Mouse (Mus musculus): Measurements from ENCODE around the gene Ccr4. TPM values are rescaled to one million over a fixed set of nuclear protein-coding genes. Genes with fewer than 3 reads are reported as not detected.
A peak's percentile ranks its signal among the peaks of the same experiment; 100 is the strongest.
"Not testable (repeated sequence)": the region's sequence is repeated elsewhere in the genome, so short reads cannot be mapped to it uniquely, and the experiment has no call there.

Ccr4 gene
- total RNA-seq, 2 experiments from 2014 or later = not detected

DNA sequence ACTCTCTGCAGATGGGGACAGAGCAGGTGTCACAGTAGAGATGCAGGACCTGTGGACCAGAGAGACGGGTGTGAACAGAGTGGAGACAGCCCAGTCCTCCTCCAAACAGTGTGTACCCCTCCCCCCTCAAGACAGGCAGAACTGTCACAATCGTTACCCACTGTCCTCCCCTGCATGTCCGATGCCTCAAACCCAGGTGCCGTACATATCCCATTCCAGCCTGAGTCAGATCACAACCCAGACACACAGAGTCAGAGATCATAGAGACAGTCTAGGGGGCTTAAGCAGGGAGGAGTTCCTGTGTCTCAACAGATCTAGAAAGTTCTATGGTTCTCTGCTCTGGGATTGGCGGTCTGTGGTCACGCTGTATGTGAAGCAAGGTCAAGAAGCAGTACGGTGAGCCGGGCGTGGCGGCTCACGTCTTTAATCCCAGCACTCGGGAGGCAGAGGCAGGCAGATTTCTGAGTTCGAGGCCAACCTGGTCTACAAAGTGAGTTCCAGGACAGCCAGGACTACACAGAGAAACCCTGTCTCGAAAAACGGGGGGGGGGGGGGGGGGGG, 20.4 kb upstream of the Ccr4 start:
- intact Hi-C loops (cut with DNase I) = no loop called here
- no peak for DNase-seq (ENCODE audit: low spot score in 2 of 2)

DNA sequence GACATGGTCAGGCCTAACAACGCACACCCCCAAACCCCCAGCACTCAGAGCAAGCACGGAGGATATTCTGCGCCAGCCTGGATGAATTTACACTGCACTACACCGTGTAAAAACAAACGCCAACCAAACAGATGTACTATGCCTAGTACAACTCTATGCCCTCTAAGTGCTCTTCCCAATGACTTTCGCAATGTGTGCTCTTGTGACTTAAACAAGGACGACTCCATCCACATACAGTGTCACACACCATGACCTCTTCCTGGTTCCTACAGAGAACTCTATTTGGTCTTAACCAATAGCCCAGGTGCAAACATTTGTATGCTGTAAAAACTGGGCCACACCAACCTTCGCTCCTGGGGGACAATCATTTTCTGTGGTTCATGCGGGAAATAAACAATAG, 17.8 kb upstream of the Ccr4 start:
- no peak for DNase-seq (ENCODE audit: low spot score in 2 of 2)
- intact Hi-C loops (cut with DNase I) = no loop called here

DNA sequence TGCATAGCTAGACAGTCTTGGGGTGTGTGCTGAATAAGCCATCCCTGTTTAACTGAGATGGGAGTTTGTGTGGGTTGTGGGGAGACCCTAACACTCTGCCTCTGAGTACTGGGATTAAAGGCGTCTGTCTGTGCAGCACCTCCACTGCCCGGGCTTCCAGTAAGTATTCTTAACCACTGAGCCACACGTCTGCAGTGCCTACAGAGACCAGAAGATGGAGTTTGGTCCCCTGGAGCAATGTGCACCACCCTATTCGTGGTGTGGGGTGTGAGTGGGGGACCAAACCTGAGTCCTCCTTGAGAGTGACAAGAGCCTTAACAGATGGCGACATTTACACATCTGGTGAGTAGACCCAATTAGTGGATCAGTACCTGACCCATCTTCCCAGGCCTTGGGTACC, 17.3 kb upstream of the Ccr4 start:
- intact Hi-C loops (cut with DNase I) = no loop called here
- no peak for DNase-seq (ENCODE audit: low spot score in 2 of 2)

DNA sequence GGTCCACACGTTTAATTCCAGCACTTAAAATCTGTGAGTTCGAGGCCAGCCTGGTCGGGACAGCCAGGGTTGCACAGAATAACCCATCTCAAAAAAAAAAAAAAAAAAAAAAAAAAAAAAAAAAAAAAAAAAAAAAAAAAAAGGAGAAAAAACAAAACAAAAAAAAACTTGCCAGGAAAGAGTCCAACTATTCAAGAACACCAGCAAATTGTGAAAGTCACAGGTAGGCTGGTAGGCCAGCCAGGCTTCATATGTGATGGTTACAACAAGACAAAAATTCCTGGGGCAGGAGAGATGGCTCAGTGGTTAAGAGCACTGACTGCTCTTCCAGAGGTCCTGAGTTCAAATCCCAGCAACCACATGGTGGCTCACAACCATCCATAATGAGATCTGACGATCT, 15.8 kb upstream of the Ccr4 start:
- intact Hi-C loops (cut with DNase I); DNase-seq (ENCODE audit: low spot score in 2 of 2): not testable (repeated sequence)

DNA sequence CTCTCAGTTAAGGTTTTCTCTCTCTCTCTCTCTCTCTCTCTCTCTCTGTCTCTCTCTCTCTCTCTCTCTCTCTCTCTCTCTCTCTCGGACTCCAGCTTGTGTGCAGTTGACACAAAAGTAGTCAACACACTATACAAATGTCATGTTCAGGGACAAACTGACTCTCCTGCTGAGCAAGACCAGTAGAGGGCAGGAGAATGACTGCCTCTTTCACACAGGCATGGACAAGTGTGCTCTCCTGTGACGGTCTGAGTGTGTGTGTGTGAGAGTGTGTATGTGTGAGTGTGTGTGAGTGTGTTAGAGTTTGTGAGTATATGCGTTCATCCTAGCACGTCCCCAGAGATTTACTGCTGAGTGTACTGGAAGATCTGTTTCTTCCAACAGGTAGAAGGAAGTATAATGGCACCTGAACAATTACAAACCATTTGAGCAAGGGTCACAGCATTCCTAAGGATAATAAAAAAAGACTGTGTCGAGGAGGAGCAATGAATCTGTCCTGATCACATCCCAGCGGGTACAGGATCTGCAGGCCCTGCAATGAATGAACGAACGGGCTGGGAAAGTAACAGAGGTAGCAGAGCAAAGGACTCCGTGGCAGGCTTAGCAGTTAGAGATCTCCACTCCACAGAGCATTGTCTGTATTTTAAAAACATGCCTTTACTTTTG, 14.2 kb upstream of the Ccr4 start:
- intact Hi-C loops (cut with DNase I) = no loop called here
- DNase-seq (ENCODE audit: low spot score in 2 of 2) = no peak

DNA sequence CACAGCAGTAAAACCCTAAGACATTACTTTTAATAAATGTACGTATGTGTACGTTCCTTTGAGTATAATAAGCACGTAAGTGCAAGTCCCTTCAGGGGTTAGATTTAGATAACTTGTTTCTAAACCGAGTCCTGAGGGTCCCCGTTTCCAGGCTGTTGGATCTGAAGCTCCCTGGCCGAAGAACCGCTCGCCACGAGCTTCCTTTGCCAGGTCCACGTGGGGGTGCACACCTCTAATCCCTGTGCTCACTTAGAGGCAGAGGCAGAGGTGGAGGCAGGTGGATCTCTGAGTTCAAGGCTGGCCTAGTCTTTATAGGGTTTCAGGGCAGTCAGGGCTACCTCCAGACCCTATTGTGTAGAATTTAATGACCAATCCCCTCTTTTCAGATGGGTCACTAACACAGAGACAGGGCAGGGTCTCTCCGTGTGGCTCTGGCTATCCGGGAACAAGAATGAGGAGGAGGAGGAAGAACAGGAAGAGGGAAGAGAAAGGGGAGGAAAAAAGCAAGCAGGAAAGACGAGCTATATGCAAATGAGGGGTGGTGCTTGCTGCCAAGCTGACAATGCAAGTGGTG, 13.3 kb upstream of the Ccr4 start:
- intact Hi-C loops (cut with DNase I) = no loop called here
- no peak for DNase-seq (ENCODE audit: low spot score in 2 of 2)

DNA sequence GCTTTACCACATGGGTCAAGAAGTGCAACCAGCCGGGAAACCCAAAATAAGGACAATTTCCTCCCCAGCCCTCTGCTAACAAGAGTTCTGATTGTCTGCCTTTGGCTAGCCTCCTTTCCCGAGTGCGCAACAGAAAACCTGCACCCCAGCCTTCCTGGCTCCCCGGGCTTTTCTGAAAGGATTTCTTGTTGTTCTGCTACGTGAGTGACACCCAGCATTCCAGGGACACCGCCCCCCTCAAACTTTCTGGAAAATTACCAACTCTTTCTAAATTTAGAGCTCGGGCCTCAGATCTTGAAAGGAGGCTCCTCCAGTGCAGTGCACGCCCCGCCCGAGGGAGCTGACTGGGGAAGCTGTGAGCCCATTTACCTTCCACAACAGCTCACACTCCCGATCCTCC, 10.6 kb upstream of the Ccr4 start, which contains the start of gene C130032M10Rik:
TSS of gene C130032M10Rik (plus strand) at position 334 of the 400 bp plus-strand sequence.
- intact Hi-C loops (cut with DNase I) = no loop called here
- no peak for DNase-seq (ENCODE audit: low spot score in 2 of 2)

DNA sequence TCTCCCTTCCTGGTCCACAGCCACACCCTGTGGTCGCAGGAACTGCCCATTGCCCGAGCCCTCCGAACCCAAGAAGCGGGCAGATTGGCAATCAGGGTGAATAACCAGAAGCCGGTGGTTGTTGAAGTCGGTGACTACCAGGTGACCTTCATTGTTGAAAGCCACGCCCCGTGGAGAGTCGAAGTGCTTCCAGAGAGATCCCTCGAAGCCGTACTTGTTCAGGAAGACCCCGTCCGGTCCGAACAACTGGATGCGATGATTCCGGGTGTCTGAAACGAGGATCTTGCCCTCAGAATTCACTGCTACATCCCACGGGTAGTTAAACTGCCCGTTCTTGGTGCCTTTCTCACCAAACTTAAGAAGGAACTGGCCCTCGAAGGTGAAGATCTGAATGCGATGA, 8.1 kb upstream of the Ccr4 start:
- intact Hi-C loops (cut with DNase I) = no loop called here

DNA sequence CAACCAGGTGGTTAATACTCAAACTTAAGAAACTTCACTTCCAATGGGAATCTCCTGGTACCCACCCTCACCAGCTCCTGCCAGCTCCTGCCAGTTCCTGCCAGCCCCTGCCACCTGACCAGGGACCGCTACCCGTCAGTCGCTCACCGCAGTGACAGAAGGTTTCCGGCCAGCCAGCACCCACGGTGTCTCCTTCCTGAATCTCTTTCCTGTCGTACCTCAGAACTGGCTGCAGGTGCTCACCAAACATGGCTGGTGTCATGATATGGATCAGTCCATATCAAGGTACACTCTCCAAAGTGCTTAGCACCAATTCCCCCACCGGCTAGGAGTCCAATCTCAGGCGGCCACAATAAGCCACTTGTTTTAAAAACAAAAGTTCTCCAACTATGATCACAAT, 5.1 kb upstream of the Ccr4 start:
- DNase-seq (ENCODE audit: low spot score in 2 of 2) = no peak
- intact Hi-C loops (cut with DNase I) = no loop called here

More for the DNA sequence above, 8.1 kb upstream of the Ccr4 start:
- DNase-seq (ENCODE audit: low spot score in 2 of 2) = no peak

DNA sequence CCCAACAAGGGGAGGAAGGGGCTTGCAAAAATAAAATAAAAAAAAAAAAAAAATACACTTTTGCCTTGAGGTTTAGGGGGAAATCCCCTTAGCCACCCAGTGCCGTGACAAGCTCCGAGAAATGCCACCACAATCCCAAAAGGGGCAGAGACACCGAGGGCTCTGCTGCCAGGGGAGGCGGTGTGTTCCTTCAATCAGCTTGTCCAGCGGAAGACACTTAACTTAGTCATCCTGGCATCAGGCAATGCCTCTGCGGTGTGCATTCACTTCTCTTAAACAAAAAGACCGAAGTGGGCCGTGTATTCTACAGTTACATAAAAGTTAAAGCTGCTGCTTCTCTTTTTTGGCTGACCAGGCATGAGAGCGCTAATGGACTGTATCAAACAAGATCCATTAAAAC, 2.7 kb upstream of the Ccr4 start:
- intact Hi-C loops (cut with DNase I) = no loop called here
- no peak for DNase-seq (ENCODE audit: low spot score in 2 of 2)

DNA sequence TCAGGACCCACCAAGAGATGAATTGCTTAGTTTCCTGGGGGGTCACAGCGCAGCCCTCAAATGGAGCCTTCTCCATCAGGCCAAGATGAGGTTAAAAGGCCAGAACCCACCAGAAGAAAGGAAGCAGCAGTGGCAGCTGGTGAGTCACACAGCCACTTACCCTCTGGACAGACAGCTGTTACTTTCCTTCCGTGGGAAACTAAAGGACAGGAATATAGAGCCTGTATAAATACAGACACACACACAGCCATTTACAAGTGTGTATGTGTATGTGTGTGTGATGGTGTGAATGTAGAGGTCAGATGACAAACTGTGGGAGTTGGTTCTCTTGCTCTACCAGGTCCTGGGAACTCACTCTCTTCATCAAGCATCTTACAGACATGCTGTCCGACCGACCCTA, 1.8 kb upstream of the Ccr4 start:
- intact Hi-C loops (cut with DNase I) = no loop called here

DNA sequence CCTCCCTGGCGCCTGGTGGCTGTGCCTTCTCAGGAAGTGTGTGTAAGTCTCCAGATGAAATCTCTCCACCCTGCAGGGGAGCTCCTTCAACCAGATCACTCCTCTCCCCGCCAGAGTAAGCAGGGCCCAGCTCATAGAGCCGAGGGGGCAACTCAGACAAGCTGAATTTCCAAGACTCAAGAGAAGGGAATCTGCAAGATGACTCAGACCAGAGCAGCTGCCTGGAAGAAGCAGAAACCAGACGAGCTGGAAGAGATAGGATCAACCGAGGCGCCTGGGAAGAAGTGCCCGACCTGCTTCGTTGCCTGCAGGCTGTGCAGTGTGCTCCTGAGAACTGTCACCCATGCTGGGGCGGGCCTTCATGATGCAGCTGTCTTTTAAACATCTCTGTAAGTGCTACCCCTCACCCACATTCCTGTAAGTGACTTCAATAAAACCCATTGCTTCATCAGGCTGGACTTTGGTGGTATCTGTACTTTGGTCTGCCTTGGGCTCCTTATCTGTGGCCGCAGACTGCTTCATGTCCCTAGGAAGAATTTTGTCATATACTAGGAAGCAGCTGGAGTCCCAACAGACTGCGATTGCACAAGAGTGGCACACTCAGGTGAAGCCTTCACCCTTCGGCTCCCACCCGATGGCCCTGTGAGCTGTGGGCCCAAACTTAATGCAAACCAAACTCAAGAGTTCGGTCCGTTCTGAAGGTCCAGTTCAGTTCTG, 1.8 kb downstream of the Ccr4 start:
- intact Hi-C loops (cut with DNase I) = no loop called here
- DNase-seq (ENCODE audit: low spot score in 2 of 2) = no peak

More for the DNA sequence above, 1.8 kb upstream of the Ccr4 start:
- DNase-seq (ENCODE audit: low spot score in 2 of 2) = no peak

DNA sequence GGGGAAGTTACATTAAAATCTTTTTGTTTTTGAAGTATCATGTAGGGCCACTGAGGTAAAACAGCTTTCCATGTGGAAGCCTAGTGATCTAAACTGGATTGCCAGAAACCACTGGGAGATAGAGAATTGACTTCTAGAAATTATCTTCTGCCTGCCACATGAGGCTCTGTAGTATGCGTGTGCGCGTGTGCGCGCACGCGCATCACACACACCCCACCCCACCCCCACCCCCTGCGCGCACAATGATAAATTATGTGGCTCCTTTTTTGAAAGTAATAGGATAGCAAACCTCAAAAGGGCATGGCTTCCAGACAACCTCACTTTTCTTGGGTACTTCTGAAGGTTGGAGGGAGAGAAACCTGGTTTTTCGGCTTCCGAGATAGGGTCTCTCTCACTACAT, 2.8 kb downstream of the Ccr4 start:
- no peak for DNase-seq (ENCODE audit: low spot score in 2 of 2)
- intact Hi-C loops (cut with DNase I) = no loop called here

DNA sequence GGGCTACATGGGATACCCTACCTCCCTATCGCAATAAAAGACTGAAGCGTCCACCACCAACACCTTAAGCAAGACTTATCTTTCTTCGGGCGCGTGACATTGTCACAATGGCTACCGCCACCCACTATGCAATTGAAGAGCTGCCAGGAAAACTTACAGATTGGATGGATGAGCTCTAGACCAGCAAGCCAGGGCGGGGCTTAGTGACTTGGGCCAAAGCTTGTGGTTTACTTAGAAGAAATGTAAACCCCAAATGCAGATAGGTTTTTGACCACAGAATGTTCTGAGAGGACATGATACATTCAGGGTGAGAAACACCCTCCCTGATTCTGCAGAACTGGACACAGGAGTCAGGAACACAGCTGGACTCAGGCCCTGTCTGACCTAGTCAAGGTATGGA, 3.6 kb downstream of the Ccr4 start:
- intact Hi-C loops (cut with DNase I) = no loop called here

DNA sequence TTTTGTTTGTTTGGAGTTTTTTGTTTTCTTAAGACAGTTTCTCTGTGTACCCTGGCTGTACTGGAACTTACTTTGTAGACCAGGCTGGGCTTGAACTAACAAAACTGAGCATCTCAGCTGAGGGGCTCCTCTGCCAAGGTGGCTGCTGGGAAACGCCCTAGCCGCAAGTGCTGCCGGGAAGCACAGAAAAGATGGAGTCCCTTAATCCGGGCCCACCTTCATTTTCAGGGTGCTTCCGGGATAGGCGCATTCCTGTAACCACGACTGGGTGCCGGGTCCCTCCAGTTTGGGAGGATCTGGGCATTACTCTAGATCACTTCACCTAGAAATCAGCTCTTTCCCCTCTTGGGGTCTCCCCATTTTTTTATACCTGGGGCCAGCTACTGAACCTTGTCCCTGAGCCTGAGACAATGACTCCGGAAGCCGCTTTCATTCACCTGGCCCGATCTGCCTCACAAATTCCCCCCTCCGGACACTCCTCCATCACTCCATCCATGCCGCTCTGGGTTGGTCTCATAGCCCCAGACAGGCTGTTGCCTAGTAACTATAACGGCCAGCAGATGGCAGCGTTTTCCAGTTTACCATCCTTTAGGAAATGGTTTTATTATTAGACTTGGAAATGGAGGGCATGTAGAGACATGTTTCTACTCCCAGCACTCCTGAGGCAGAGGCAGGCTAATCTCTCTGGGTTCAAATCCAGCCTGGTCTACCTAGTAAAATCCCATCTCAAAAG, 4.8 kb downstream of the Ccr4 start:
- peak; percentile 23 to 32 for DNase-seq (ENCODE audit: low spot score in 2 of 2)
- intact Hi-C loops (cut with DNase I) = loop anchor here (1.0 to 5.0 kb wide), 2 partner anchors 81 to 88 kb away; no protein-coding TSS in a partner anchor

More for the DNA sequence above, 3.6 kb downstream of the Ccr4 start:
- no peak for DNase-seq (ENCODE audit: low spot score in 2 of 2)

DNA sequence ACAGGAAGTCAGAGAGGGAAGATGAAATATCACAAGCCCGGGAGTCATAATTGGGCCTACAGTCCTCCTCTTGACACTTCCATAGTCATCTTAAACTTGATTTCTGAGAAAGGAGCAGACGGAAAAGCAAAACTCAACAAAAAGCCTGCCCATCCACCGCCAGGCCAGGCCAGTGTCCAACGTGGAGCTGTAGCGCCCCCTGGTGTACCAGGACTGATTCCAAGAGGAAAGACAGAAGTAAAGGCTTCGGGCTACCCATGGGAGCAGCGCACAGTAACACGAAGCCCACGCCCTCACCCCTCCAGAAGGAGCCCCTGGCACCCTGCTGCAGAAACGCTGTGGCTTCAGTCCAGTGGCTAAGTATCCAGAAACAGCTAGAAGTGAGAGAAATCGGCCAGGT, 6.5 kb downstream of the Ccr4 start:
- peak; percentile 62 to 77 for DNase-seq (ENCODE audit: low spot score in 2 of 2)
- intact Hi-C loops (cut with DNase I) = loop anchor here (5.0 kb wide), 1 partner anchor 86 kb away; no protein-coding TSS in a partner anchor

DNA sequence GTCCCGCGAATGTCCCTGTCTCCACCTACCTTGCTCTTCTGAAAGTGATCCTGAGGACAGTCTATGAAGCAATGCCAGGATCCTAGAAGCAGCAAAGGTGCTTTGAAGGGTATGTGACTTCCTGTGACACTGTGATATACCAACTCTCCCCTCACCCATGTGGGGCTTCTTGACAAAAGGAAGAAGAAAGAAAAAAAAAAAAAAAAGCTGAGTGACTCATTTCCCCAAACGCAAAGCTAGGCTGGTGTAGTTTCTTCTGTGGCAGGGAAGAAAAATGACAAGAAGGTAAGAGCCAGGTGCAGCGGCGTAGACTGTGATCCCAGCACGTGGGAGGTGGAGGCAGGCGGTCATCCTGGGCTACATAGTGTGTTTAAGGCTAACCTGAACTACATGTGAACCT, 8.2 kb downstream of the Ccr4 start:
- intact Hi-C loops (cut with DNase I) = loop anchor here (5.0 kb wide), 1 partner anchor 84 kb away; no protein-coding TSS in a partner anchor
- no peak for DNase-seq (ENCODE audit: low spot score in 2 of 2)

DNA sequence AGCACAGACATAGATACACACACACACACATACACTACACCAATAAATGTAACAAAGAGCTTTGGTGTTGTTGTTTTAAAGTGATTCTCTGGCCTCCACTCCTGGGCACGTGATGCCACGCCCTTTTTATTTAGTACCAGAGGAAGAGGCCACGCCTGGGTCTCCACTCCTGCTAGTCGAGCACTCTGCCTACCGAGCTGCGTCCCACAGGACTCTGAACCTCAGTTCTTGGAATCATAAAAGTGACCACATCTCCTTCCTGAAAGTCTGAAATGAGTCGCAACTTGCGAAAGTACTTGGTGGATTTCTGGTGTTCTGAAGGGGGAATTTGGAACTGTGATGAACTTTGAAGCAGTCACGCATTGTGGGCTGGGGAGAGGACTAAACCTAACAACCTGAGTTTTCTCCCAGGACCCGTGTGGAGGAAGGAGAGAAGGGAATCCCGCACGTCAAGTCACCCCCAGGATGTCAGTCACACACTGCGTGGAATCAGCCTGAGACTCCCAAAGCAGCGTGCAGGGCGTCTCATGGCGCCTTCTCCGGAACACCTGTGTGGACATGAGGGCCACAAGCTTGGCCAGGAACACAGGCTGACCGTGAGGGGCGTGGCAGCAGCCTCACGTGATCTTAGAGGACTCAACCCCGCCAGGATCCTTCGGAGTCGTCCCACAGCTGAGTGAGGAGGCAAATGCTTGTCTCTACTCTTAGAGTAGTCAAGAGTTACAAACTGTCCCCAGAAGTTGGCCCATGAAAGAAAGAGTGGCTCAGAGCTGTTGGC, 17.0 kb downstream of the Ccr4 start:
- intact Hi-C loops (cut with DNase I) = no loop called here
- no peak for DNase-seq (ENCODE audit: low spot score in 2 of 2)

DNA sequence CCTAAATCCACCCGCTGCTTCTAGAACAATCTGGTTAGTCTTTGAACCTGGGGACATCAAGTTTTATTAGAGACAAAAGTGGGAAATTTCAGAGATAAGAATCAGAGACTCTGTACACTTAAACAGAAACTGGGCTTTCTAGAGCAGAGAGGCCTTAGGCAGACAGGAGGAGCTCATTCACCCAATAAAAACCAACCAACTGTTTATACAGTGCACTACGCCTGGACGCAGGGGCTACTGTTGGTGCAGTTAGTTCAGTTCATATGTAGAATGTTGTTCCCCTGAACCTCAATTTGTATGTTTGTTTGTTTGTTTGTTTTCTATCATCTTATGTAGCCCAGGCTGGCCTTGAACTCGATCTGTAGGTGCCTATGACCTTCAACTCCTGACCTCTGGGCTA, 17.9 kb downstream of the Ccr4 start:
- intact Hi-C loops (cut with DNase I) = no loop called here
- DNase-seq (ENCODE audit: low spot score in 2 of 2) = no peak

Data from left cerebral cortex, postnatal 36 days (tissue).